Mouse (Mus musculus) neural tube, embryonic 14.5 days (tissue): ENCODE results near the gene Defb19. TPM values are rescaled to one million over a fixed set of nuclear protein-coding genes. Genes with fewer than 3 reads are reported as not detected.

Experiments
- ATAC-seq: fragments of 200-750 bp; cut with Nextera tagmentation; 2 replicates; pipeline ENCODE4 v1.8.0; 2017; ENCODE audit warnings: low read depth, mild to moderate bottlenecking, moderate TSS enrichment, moderate library complexity
- H3K27ac ChIP-seq: fragments of 300-500 bp; sonication (generic); 2 replicates; pipeline ENCODE4 v1.5.1; 2014; ENCODE audit warnings: low read depth, mild to moderate bottlenecking, control low read depth, low read length, moderate library complexity, mixed read lengths
- H3K27me3 ChIP-seq: fragments of 300-500 bp; sonication (generic); 2 replicates; pipeline ENCODE4 v1.6.1; 2014; ENCODE audit warnings: low read length; ENCODE audit not compliant: control insufficient read depth, insufficient read depth
- H3K36me3 ChIP-seq: fragments of 300-500 bp; sonication (generic); 2 replicates; pipeline ENCODE4 v1.6.1; 2014; ENCODE audit warnings: low read length, mixed read lengths; ENCODE audit not compliant: control insufficient read depth, insufficient read depth
- H3K4me1 ChIP-seq: fragments of 300-500 bp; sonication (generic); 2 replicates; pipeline ENCODE4 v1.6.1; 2014; ENCODE audit warnings: low read length; ENCODE audit not compliant: control insufficient read depth, insufficient read depth
- H3K4me2 ChIP-seq: fragments of 300-500 bp; sonication (generic); 2 replicates; pipeline ENCODE4 v1.6.1; 2014; ENCODE audit warnings: mild to moderate bottlenecking, low read depth, low read length, control low read depth
- H3K4me3 ChIP-seq: fragments of 300-500 bp; sonication (generic); 2 replicates; pipeline ENCODE4 v1.5.1; 2014; ENCODE audit warnings: low read depth, low read length, control low read depth, mixed read lengths
- H3K9ac ChIP-seq: fragments of 300-500 bp; sonication (generic); replicated peaks from 2 replicates; pipeline ENCODE4 v1.6.1; 2014; ENCODE audit warnings: low read depth, mild to moderate bottlenecking, control low read depth, low read length, mixed read lengths
- H3K9me3 ChIP-seq: fragments of 300-500 bp; sonication (generic); 2 replicates; pipeline ENCODE4 v1.6.1; 2016; ENCODE audit warnings: low read length; ENCODE audit not compliant: control insufficient read depth
- whole genome bisulfite sequencing: fragments of 180-500 bp; shearing (Covaris S2); extraction: QIAGEN DNeasy Blood & Tissue Kit; methylation state at CpG from one replicate; pipeline ENCODE4 v1.1.7; 2014; 5-methylcytosine and 5-hydroxymethylcytosine counted together
- polyA plus RNA-seq: library from polyadenylated mRNA; unstranded; fragments of >200 nt; fragmentation: Nextera tagmentation; extraction: Ambion mirVana; gene quantifications from 2 replicates; pipeline ENCODE4 v1.2.1, GENCODE M21; 2014

Gene Defb19
- not detected in 2 replicates for polyA plus RNA-seq

DNA sequence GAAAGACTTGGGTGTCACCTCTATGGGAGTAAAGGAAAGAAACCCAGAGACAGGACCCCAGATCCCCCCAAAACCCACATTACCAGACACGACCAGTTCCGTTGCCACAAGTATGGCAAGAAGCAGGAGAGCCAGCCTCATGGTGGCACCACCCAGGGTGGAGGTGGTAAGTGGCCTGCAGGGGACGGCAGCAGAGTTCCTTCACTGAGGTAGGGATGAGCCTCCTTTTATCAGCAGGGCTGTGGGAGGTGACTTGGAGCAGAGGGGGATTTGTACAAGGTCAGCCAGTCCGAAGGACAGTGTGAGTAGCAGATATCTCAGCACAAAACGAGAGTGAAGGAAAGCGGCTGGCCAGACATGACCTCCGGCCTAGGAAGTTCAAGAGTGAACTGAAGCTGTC, at the start of gene Defb19:
Gene Defb19 (minus strand): TSS at position 206 of the 400 bp plus-strand sequence.
- H3K4me3 ChIP-seq: no peak within 1 kb of the TSS
- 79% methylated on average over 7 of the region's 7 CpGs for WGBS
- H3K4me2 ChIP-seq: no peak within 1 kb of the TSS
- no peak within 1 kb of the TSS for H3K27ac ChIP-seq
- no peak for ATAC-seq
- no peaks in the 10 kb centered on the region for H3K36me3 ChIP-seq
- H3K4me1 ChIP-seq: no peaks in the 10 kb centered on the region
- no peaks in the 10 kb centered on the region for H3K27me3 ChIP-seq
- no peak within 1 kb of the TSS for H3K9ac ChIP-seq
- H3K9me3 ChIP-seq: no peaks in the 10 kb centered on the region

DNA sequence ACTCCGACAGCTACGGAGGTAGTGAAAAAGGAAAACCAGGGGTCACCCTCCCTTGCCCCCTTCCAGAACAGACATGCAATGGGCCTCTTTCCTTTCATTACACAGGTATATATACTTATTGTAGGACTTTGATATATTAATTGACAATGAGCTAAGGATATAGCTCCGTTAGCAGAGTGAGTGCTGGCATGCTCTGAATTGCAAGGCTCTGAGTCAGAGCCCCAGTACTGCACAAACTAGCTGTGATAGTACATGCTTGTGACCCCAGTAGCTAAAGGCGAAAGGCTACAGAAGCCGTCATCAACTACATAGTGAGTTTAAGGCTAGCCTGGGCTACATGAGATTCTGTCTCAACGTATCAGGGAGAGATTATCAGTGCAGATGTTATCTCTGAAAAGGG, 49.8 kb upstream of the Defb19 start:
- H3K4me1 ChIP-seq: peaks cover 7% of the 10 kb centered on the region; the same call in 1 of the 2 replicates
- WGBS: 93% methylated on average over 6 of the region's 6 CpGs
- no peaks in the 10 kb centered on the region for H3K9me3 ChIP-seq
- H3K36me3 ChIP-seq: no peaks in the 10 kb centered on the region
- H3K4me3 ChIP-seq: no peak overlapping the region
- H3K27me3 ChIP-seq: peaks cover 15% of the 10 kb centered on the region; the same call in 1 of the 2 replicates
- no peak overlapping the region for H3K27ac ChIP-seq
- no peak for ATAC-seq
- no peak overlapping the region for H3K9ac ChIP-seq
- no peak overlapping the region for H3K4me2 ChIP-seq

DNA sequence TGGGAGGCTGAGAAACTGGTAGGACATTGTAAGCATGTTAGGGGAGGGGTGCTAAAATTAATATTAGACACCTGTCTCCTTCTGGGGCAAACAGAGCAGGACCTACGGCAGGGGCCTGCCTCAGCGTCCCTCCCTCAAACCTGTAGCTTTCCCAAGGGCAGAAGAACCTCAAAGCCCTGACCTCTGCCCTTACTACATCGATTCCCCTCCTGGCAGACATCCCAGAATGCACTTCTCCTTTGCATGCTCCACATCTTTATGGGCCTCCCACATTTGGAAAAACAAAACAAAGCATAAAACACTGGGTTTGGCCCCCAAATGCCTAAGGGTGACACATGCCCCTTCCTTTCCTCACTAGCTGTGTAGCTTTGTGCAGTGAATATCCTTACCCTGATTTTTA, 49.1 kb upstream of the Defb19 start:
- H3K9me3 ChIP-seq: no peaks in the 10 kb centered on the region
- peaks cover 7% of the 10 kb centered on the region; the same call in 1 of the 2 replicates for H3K4me1 ChIP-seq
- no peak overlapping the region for H3K4me3 ChIP-seq
- H3K4me2 ChIP-seq: no peak overlapping the region
- H3K9ac ChIP-seq: no peak overlapping the region
- H3K27me3 ChIP-seq: peaks cover 15% of the 10 kb centered on the region; the same call in 1 of the 2 replicates
- ATAC-seq: no peak
- no peaks in the 10 kb centered on the region for H3K36me3 ChIP-seq
- no peak overlapping the region for H3K27ac ChIP-seq
- 38% methylated on average over 3 of the region's 3 CpGs for WGBS

DNA sequence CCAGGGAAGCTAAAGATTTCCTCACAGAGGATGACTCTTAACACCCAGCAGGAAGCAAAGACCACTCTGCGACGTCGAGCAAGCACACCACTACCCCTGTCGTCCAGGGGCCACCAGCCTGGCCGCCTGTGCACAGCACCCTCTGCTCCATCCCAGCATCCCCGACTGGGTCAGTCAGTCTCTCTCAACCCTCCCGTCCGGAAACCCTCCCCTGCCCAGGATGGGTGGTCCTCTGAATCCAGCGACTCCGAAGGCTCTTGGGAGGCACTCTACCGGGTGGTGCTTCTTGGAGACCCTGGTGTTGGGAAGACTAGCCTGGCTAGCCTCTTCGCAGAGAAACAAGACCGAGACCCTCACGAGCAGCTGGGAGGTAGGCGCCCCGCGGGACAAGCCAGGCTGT, 48.0 kb upstream of the Defb19 start:
- Histone ChIP-seq H3K4me2 (no peak overlapping the region), H3K4me3 (no peak overlapping the region), H3K4me1 (peaks cover 7% of the 10 kb centered on the region; the same call in 1 of the 2 replicates), H3K9ac (no peak overlapping the region), H3K9me3 (no peaks in the 10 kb centered on the region), H3K27me3 (peaks cover 15% of the 10 kb centered on the region; the same call in 1 of the 2 replicates), H3K27ac (no peak overlapping the region), H3K36me3 (no peaks in the 10 kb centered on the region)
- 43% methylated on average over 17 of the region's 17 CpGs for WGBS
- no peak for ATAC-seq

DNA sequence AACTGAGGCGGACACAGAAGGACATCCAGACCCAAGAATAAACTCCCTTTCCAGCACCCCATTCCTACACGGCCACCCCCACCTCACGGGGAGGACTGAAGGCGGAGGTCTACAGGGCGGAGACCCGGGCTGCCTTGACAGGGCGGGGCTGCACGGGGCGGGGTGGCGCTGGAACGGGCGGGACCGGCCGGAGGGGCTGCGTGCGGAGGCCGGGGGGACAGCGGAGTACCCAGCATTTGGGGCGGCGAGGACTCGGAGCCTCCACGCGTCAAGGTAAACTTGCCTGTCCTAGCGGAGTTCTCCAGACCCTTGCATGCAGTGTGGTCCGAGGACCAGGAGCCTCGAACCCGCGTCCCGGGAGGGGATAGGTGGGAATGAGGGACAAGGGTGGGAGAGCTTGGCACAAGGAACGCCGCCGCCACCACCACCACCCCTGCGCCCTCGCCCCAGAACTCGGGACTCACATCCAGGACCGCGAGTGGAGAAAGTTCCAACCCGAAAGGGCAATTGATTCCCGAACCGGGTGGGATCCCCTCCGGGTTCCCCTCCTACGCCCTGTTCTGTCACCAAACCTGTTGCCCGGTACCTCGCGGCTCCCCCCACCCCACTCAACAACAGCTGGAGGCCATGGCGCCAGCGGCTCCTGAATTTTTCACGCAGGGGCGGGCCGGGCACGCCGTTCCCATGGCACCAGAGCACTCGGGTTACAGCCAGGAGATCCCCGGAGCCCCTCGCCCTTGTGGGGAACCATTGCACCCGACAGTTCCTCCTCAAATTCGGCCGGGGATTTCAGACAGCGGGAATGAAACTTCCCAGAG, 46.9 kb upstream of the Defb19 start, which contains the start of gene Rem1:
Gene Rem1 (plus strand): TSS at position 178 of the 818 bp plus-strand sequence.
- WGBS: 3% methylated on average over 59 of the region's 59 CpGs
- Histone ChIP-seq H3K27ac (no peak within 1 kb of the TSS), H3K27me3 (peaks cover 15% of the 10 kb centered on the region; the same call in 1 of the 2 replicates), H3K36me3 (no peaks in the 10 kb centered on the region), H3K4me2 (peak within 1 kb of the TSS; percentile 49), H3K4me1 (peaks cover 7% of the 10 kb centered on the region; the same call in 1 of the 2 replicates), H3K9ac (no peak within 1 kb of the TSS), H3K9me3 (no peaks in the 10 kb centered on the region), H3K4me3 (peak within 1 kb of the TSS; percentile 21; the same call in 1 of the 2 replicates)
- no peak for ATAC-seq

DNA sequence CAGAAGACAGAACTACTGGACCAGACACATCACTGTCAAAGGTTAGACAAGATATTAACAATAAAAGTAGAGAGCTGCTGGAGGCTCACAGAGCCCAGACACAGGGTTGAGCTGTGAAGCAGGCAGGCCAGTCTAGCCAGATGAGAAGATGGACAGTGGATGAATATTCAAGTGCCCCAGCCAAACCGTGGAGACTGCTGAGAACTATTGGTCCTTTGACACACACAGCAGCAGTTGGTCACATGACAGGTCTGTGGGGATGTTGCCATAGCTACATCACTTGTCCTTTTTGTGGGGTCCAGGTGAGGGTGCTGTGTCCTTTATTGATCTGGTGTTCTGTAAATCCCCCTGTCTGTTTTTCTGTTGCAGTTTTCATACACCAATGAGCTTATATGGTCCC, 45.1 kb upstream of the Defb19 start:
- H3K36me3 ChIP-seq: no peaks in the 10 kb centered on the region
- peaks cover 7% of the 10 kb centered on the region; the same call in 1 of the 2 replicates for H3K4me1 ChIP-seq
- H3K9me3 ChIP-seq: no peaks in the 10 kb centered on the region
- H3K4me2 ChIP-seq: no peak overlapping the region
- peaks cover 15% of the 10 kb centered on the region; the same call in 1 of the 2 replicates for H3K27me3 ChIP-seq
- WGBS: 4% methylated on average over 1 of the region's 1 CpGs
- no peak overlapping the region for H3K27ac ChIP-seq
- no peak overlapping the region for H3K4me3 ChIP-seq
- ATAC-seq: no peak
- no peak overlapping the region for H3K9ac ChIP-seq

DNA sequence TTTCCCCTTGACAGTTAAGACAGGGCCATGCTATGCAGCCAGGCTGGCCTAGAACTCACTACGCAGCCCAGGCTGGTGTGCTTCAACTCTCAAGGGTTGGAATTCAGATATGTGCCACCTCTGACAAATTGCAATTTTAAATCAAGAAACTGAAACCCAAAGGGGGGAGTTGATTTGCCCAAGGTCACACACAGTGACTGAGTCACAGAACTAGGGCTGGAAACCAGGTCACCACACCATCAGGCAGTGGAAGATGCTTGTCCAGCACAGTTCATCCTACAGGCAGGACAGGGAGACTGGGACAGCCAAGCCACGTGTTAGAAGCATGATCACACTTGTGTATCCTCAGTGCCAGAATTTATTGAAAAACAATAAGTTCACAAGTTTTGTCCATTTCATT, 44.5 kb upstream of the Defb19 start:
- H3K4me3 ChIP-seq: no peak overlapping the region
- no peaks in the 10 kb centered on the region for H3K36me3 ChIP-seq
- H3K4me2 ChIP-seq: no peak overlapping the region
- H3K27me3 ChIP-seq: peaks cover 15% of the 10 kb centered on the region; the same call in 1 of the 2 replicates
- H3K9me3 ChIP-seq: no peaks in the 10 kb centered on the region
- no peak overlapping the region for H3K27ac ChIP-seq
- ATAC-seq: no peak
- 92% methylated on average over 2 of the region's 2 CpGs for WGBS
- H3K9ac ChIP-seq: no peak overlapping the region
- H3K4me1 ChIP-seq: peaks cover 7% of the 10 kb centered on the region; the same call in 1 of the 2 replicates

DNA sequence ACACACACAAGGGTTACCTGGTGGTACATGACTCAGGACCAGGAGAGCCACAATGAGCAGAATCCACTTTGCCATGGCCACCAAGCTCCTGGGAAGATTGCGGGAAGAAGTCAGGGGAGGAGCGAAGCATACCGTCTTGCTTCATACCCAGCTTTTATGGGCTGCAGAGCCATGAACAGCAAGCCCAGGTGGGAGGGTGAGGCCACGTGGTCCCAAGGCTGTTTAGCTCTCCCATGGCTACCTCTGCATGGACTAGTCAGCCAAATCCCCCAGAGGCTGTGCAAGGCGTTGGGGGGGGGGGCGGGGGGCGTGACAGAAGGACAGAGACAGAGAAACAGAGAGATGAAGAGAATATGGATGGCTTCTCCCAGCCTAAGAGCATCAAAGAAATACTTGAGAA, 42.8 kb upstream of the Defb19 start, which contains the start of gene Defb25:
Gene Defb25 (minus strand): TSS at position 101 of the 400 bp plus-strand sequence.
- peaks cover 7% of the 10 kb centered on the region; the same call in 1 of the 2 replicates for H3K4me1 ChIP-seq
- H3K4me2 ChIP-seq: no peak within 1 kb of the TSS
- H3K27ac ChIP-seq: no peak within 1 kb of the TSS
- no peaks in the 10 kb centered on the region for H3K9me3 ChIP-seq
- H3K4me3 ChIP-seq: no peak within 1 kb of the TSS
- ATAC-seq: no peak
- H3K9ac ChIP-seq: no peak within 1 kb of the TSS
- H3K27me3 ChIP-seq: peaks cover 11% of the 10 kb centered on the region; the same call in 1 of the 2 replicates
- 84% methylated on average over 7 of the region's 7 CpGs for WGBS
- H3K36me3 ChIP-seq: no peaks in the 10 kb centered on the region

DNA sequence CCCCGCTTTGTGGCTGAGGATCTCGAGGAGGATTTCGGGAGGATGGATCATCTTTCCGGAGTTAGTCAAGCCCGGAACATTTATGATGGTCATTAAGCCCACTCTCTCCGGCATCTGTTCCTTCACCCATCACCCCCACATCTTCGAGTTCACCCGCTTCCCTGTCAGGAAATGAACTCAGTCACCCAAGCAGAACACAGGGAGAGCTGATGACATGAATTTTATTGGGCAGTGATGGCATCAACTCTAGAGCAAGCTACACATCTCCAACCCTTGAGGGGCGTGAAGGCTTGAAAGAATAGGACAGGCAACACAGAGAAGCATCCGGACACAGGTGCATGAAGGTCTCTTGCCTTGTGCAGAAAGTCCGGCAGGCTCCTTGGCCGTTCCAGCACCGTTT, 42.0 kb upstream of the Defb19 start:
- peaks cover 9% of the 10 kb centered on the region; the same call in 1 of the 2 replicates for H3K27me3 ChIP-seq
- 74% methylated on average over 13 of the region's 13 CpGs for WGBS
- no peaks in the 10 kb centered on the region for H3K9me3 ChIP-seq

More for the DNA sequence above, 42.0 kb upstream of the Defb19 start:
- H3K4me3 ChIP-seq: no peak overlapping the region
- H3K4me2 ChIP-seq: no peak overlapping the region
- H3K4me1 ChIP-seq: peaks cover 6% of the 10 kb centered on the region; the same call in 1 of the 2 replicates
- ATAC-seq: no peak
- H3K9ac ChIP-seq: no peak overlapping the region
- H3K36me3 ChIP-seq: no peaks in the 10 kb centered on the region
- H3K27ac ChIP-seq: no peak overlapping the region
